Mouse (Mus musculus): ENCODE results near the gene Rbms1. TPM values are rescaled to one million over a fixed set of nuclear protein-coding genes. Genes with fewer than 3 reads are reported as not detected.
A peak's percentile ranks its signal among the peaks of the same experiment; 100 is the strongest.

Rbms1 gene
- polyA plus RNA-seq, 1 experiment from 2014 or later: 117 TPM

GRCm38 (mm10) chr2:60818632-60819031 is 144.4 kb downstream of the Rbms1 start:
- Histone ChIP-seq H3K4me2 (replicated peaks) (no peak overlapping the region), H3K27me3 (no peaks in the 10 kb centered on the region), H3K27ac (0 out of 2 replicates have a peak overlapping the region, but pooled peaks have one; percentile 32), H3K4me3 (no peak overlapping the region), H3K4me1 (peaks cover 17% of the 10 kb centered on the region), H3K9ac (no peak overlapping the region), H3K36me3 (no peaks in the 10 kb centered on the region), H3K9me3 (no peaks in the 10 kb centered on the region)
- no peak for ATAC-seq (ENCODE audit: insufficient number of reproducible peaks, insufficient read depth, low FRiP score, low TSS enrichment)
- WGBS: 6% methylated on average over 2 of the region's 2 CpGs

GRCm38 (mm10) chr2:60816307-60816706 is 146.7 kb downstream of the Rbms1 start:
- no peak for ATAC-seq (ENCODE audit: insufficient number of reproducible peaks, insufficient read depth, low FRiP score, low TSS enrichment)
- H3K4me2 ChIP-seq (replicated peaks): no peak overlapping the region
- no peak overlapping the region for H3K4me3 ChIP-seq
- no peaks in the 10 kb centered on the region for H3K9me3 ChIP-seq
- H3K9ac ChIP-seq: no peak overlapping the region
- H3K36me3 ChIP-seq: no peaks in the 10 kb centered on the region
- H3K27ac ChIP-seq: no peak overlapping the region
- 83% methylated on average over 2 of the region's 2 CpGs for WGBS
- H3K4me1 ChIP-seq: peaks cover 17% of the 10 kb centered on the region
- no peaks in the 10 kb centered on the region for H3K27me3 ChIP-seq

- no peak overlapping the region for H3K9ac ChIP-seq
- no peaks in the 10 kb centered on the region for H3K9me3 ChIP-seq
- 86% methylated on average over 6 of the region's 6 CpGs for WGBS
- H3K4me1 ChIP-seq: peaks cover 22% of the 10 kb centered on the region
- no peaks in the 10 kb centered on the region for H3K36me3 ChIP-seq
- no peak overlapping the region for H3K4me3 ChIP-seq
- H3K27me3 ChIP-seq: no peaks in the 10 kb centered on the region
- no peak overlapping the region for H3K4me2 ChIP-seq (replicated peaks)
- H3K27ac ChIP-seq: no peak overlapping the region
- no peak for ATAC-seq (ENCODE audit: insufficient number of reproducible peaks, insufficient read depth, low FRiP score, low TSS enrichment)
These were observed 148.2 kb downstream of the Rbms1 start for GRCm38 (mm10) chr2:60814788-60815187.

GRCm38 (mm10) chr2:60812949-60813348 is 150.0 kb downstream of the Rbms1 start:
- H3K9ac ChIP-seq: no peak overlapping the region
- H3K27me3 ChIP-seq: no peaks in the 10 kb centered on the region
- WGBS: 80% methylated on average over 12 of the region's 12 CpGs
- no peak overlapping the region for H3K4me2 ChIP-seq (replicated peaks)
- H3K9me3 ChIP-seq: no peaks in the 10 kb centered on the region
- peaks cover 20% of the 10 kb centered on the region for H3K4me1 ChIP-seq
- no peak overlapping the region for H3K4me3 ChIP-seq
- ATAC-seq (ENCODE audit: insufficient number of reproducible peaks, insufficient read depth, low FRiP score, low TSS enrichment): no peak
- no peaks in the 10 kb centered on the region for H3K36me3 ChIP-seq
- H3K27ac ChIP-seq: no peak overlapping the region

- H3K36me3 ChIP-seq: no peaks in the 10 kb centered on the region
- H3K27ac ChIP-seq: peak overlapping the region; percentile 57; the same call in 1 of the 2 replicates
- no peaks in the 10 kb centered on the region for H3K27me3 ChIP-seq
- H3K4me3 ChIP-seq: no peak overlapping the region
- ATAC-seq (ENCODE audit: insufficient number of reproducible peaks, insufficient read depth, low FRiP score, low TSS enrichment): no peak
- no peak overlapping the region for H3K4me2 ChIP-seq (replicated peaks)
- peaks cover 29% of the 10 kb centered on the region for H3K4me1 ChIP-seq
- no peak overlapping the region for H3K9ac ChIP-seq
- H3K9me3 ChIP-seq: no peaks in the 10 kb centered on the region
These were observed 152.4 kb downstream of the Rbms1 start for GRCm38 (mm10) chr2:60810617-60811016.

- H3K4me3 ChIP-seq: no peak overlapping the region
- 47% methylated on average over 7 of the region's 7 CpGs for WGBS
- H3K27me3 ChIP-seq: no peaks in the 10 kb centered on the region
- 0 out of 2 replicates have a peak overlapping the region, but pooled peaks have one; percentile 20 for H3K27ac ChIP-seq
- H3K9me3 ChIP-seq: no peaks in the 10 kb centered on the region
- H3K36me3 ChIP-seq: no peaks in the 10 kb centered on the region
- H3K4me1 ChIP-seq: peaks cover 35% of the 10 kb centered on the region
- H3K9ac ChIP-seq: no peak overlapping the region
- ATAC-seq (ENCODE audit: insufficient number of reproducible peaks, insufficient read depth, low FRiP score, low TSS enrichment): no peak
- no peak overlapping the region for H3K4me2 ChIP-seq (replicated peaks)
These were observed 153.5 kb downstream of the Rbms1 start for GRCm38 (mm10) chr2:60809441-60809921.

- 87% methylated on average over 6 of the region's 6 CpGs for WGBS
- ATAC-seq (ENCODE audit: insufficient number of reproducible peaks, insufficient read depth, low FRiP score, low TSS enrichment): no peak
- Histone ChIP-seq H3K27me3 (no peaks in the 10 kb centered on the region), H3K9me3 (no peaks in the 10 kb centered on the region), H3K4me2 (replicated peaks) (no peak overlapping the region), H3K4me1 (peaks cover 41% of the 10 kb centered on the region), H3K4me3 (no peak overlapping the region), H3K36me3 (no peaks in the 10 kb centered on the region), H3K27ac (no peak overlapping the region), H3K9ac (no peak overlapping the region)
These were observed 154.2 kb downstream of the Rbms1 start for GRCm38 (mm10) chr2:60808822-60809221.

- Histone ChIP-seq H3K27ac (peak overlapping the region; percentile 36; the same call in 1 of the 2 replicates), H3K9me3 (no peaks in the 10 kb centered on the region), H3K4me2 (replicated peaks) (no peak overlapping the region), H3K36me3 (no peaks in the 10 kb centered on the region), H3K9ac (no peak overlapping the region), H3K4me3 (no peak overlapping the region), H3K27me3 (no peaks in the 10 kb centered on the region), H3K4me1 (peaks cover 48% of the 10 kb centered on the region)
- no peak for ATAC-seq (ENCODE audit: insufficient number of reproducible peaks, insufficient read depth, low FRiP score, low TSS enrichment)
- WGBS: 60% methylated on average over 11 of the region's 11 CpGs
These were observed 155.4 kb downstream of the Rbms1 start for GRCm38 (mm10) chr2:60807341-60808195.

GRCm38 (mm10) chr2:60804763-60805162 is 158.2 kb downstream of the Rbms1 start:
- no peak for ATAC-seq (ENCODE audit: insufficient number of reproducible peaks, insufficient read depth, low FRiP score, low TSS enrichment)
- no peak overlapping the region for H3K4me3 ChIP-seq
- 48% methylated on average over 7 of the region's 7 CpGs for WGBS
- no peak overlapping the region for H3K4me2 ChIP-seq (replicated peaks)
- H3K36me3 ChIP-seq: no peaks in the 10 kb centered on the region
- no peak overlapping the region for H3K9ac ChIP-seq
- no peaks in the 10 kb centered on the region for H3K27me3 ChIP-seq
- H3K27ac ChIP-seq: no peak overlapping the region
- peaks cover 64% of the 10 kb centered on the region for H3K4me1 ChIP-seq
- no peaks in the 10 kb centered on the region for H3K9me3 ChIP-seq

- Histone ChIP-seq H3K27ac (no peak overlapping the region), H3K4me1 (peaks cover 66% of the 10 kb centered on the region), H3K4me3 (no peak overlapping the region), H3K36me3 (no peaks in the 10 kb centered on the region), H3K27me3 (no peaks in the 10 kb centered on the region), H3K9ac (no peak overlapping the region), H3K9me3 (no peaks in the 10 kb centered on the region), H3K4me2 (replicated peaks) (no peak overlapping the region)
- WGBS: 75% methylated on average over 6 of the region's 6 CpGs
- ATAC-seq (ENCODE audit: insufficient number of reproducible peaks, insufficient read depth, low FRiP score, low TSS enrichment): no peak
These were observed 159.6 kb downstream of the Rbms1 start for GRCm38 (mm10) chr2:60803377-60803776.

GRCm38 (mm10) chr2:60802828-60803227 is 160.2 kb downstream of the Rbms1 start:
- ATAC-seq (ENCODE audit: insufficient number of reproducible peaks, insufficient read depth, low FRiP score, low TSS enrichment): no peak
- H3K4me1 ChIP-seq: peaks cover 61% of the 10 kb centered on the region
- no peak overlapping the region for H3K27ac ChIP-seq
- H3K4me2 ChIP-seq (replicated peaks): no peak overlapping the region
- H3K27me3 ChIP-seq: no peaks in the 10 kb centered on the region
- 19% methylated on average over 8 of the region's 8 CpGs for WGBS
- H3K36me3 ChIP-seq: no peaks in the 10 kb centered on the region
- H3K9ac ChIP-seq: no peak overlapping the region
- no peaks in the 10 kb centered on the region for H3K9me3 ChIP-seq
- H3K4me3 ChIP-seq: no peak overlapping the region

GRCm38 (mm10) chr2:60802191-60802590 is 160.8 kb downstream of the Rbms1 start:
- no peaks in the 10 kb centered on the region for H3K36me3 ChIP-seq
- no peaks in the 10 kb centered on the region for H3K27me3 ChIP-seq
- H3K4me2 ChIP-seq (replicated peaks): no peak overlapping the region
- WGBS: 23% methylated on average over 4 of the region's 4 CpGs
- peaks cover 54% of the 10 kb centered on the region for H3K4me1 ChIP-seq
- no peak for ATAC-seq (ENCODE audit: insufficient number of reproducible peaks, insufficient read depth, low FRiP score, low TSS enrichment)
- H3K27ac ChIP-seq: no peak overlapping the region
- H3K4me3 ChIP-seq: no peak overlapping the region
- H3K9ac ChIP-seq: no peak overlapping the region
- H3K9me3 ChIP-seq: no peaks in the 10 kb centered on the region
